Mouse (Mus musculus) ES-E14 (cell line): ENCODE results near the gene Myh6.

ENCODE experiments used
- HCFC1 ChIP-seq: IDR thresholded peaks from 2 replicates; pipeline ENCODE4 v1.6.1; 2012; ENCODE audit warnings: low read length, inconsistent platforms, borderline replicate concordance; ENCODE audit not compliant: insufficient read depth
- ZC3H11A ChIP-seq: IDR thresholded peaks from 2 replicates; pipeline ENCODE4 v1.6.1; 2012; ENCODE audit warnings: low read depth, mild to moderate bottlenecking, inconsistent platforms, low read length, borderline replicate concordance

- TF ChIP-seq ZC3H11A: no peak
- no peak for TF ChIP-seq HCFC1
These were observed 7.5 kb upstream of the Myh6 start for GRCm38 (mm10) chr14:54974068-54974791.
